Mouse (Mus musculus) heart, adult 8-10 months (tissue): Measurements from ENCODE around the gene Lca5. TPM values are rescaled to one million over a fixed set of nuclear protein-coding genes. Genes with fewer than 3 reads are reported as not detected.
A peak's percentile ranks its signal among the peaks of the same experiment; 100 is the strongest.

Source experiments
- DNase-seq: peaks from one replicate; pipeline ENCODE4 v3.0.0; 2022; ENCODE audit warnings: low spot score
- total RNA-seq, 4 experiments: library from RNA; stranded (reverse); gene quantifications; 2 replicates each; pipeline ENCODE4 v1.2.4; 2022

The Lca5 gene
- 1 to 10 TPM; 2.0 to 3.3 (median 2.6) TPM for total RNA-seq

- peak; percentile 97 for DNase-seq
Observed at GRCm38 (mm10) chr9:83440392-83441357, at the start of gene Lca5. TSS of gene Lca5 (minus strand) at chr9:83441127.

GRCm38 (mm10) chr9:83488491-83489210 lies 47.7 kb upstream of the Lca5 start:
- DNase-seq: peak; percentile 9

- DNase-seq: no peak
Observed at GRCm38 (mm10) chr9:83487771-83488470, 47.0 kb upstream of the Lca5 start.

- no peak for DNase-seq
Observed at GRCm38 (mm10) chr9:83485966-83486365, 45.0 kb upstream of the Lca5 start.

GRCm38 (mm10) chr9:83485357-83485756 lies 44.4 kb upstream of the Lca5 start:
- DNase-seq: no peak

GRCm38 (mm10) chr9:83483419-83483818 lies 42.5 kb upstream of the Lca5 start:
- DNase-seq: no peak

- no peak for DNase-seq
Observed at GRCm38 (mm10) chr9:83482176-83482949, 41.4 kb upstream of the Lca5 start.

GRCm38 (mm10) chr9:83469871-83470270 lies 28.9 kb upstream of the Lca5 start:
- DNase-seq: no peak

- DNase-seq: peak; percentile 66
Observed at GRCm38 (mm10) chr9:83447771-83448170, 6.8 kb upstream of the Lca5 start.

- DNase-seq: no peak
Observed at GRCm38 (mm10) chr9:83447176-83447575, 6.2 kb upstream of the Lca5 start.

GRCm38 (mm10) chr9:83437621-83438020 lies 3.3 kb downstream of the Lca5 start:
- DNase-seq: no peak

- no peak for DNase-seq
Observed at GRCm38 (mm10) chr9:83434489-83434888, 6.4 kb downstream of the Lca5 start.

- no peak for DNase-seq
Observed at GRCm38 (mm10) chr9:83433661-83434060, 7.3 kb downstream of the Lca5 start.

- no peak for DNase-seq
Observed at GRCm38 (mm10) chr9:83427926-83428325, 13.0 kb downstream of the Lca5 start.

GRCm38 (mm10) chr9:83418965-83419364 lies 22.0 kb downstream of the Lca5 start:
- DNase-seq: no peak

GRCm38 (mm10) chr9:83413046-83413445 lies 27.9 kb downstream of the Lca5 start:
- no peak for DNase-seq

- no peak for DNase-seq
Observed at GRCm38 (mm10) chr9:83405150-83405549, 35.8 kb downstream of the Lca5 start.

GRCm38 (mm10) chr9:83400783-83401182 lies 40.1 kb downstream of the Lca5 start:
- no peak for DNase-seq

- no peak for DNase-seq
Observed at GRCm38 (mm10) chr9:83399414-83399813, 41.5 kb downstream of the Lca5 start.

- DNase-seq: no peak
Observed at GRCm38 (mm10) chr9:83398260-83398659, 42.7 kb downstream of the Lca5 start.

- DNase-seq: no peak
Observed at GRCm38 (mm10) chr9:83395456-83395855, 45.5 kb downstream of the Lca5 start.
